Mouse (Mus musculus) adrenal gland, postnatal 10 days (tissue): ENCODE measurements around the gene Dgki. TPM values are rescaled to one million over a fixed set of nuclear protein-coding genes. Genes with fewer than 3 reads are reported as not detected.
A peak's percentile ranks its signal among the peaks of the same experiment; 100 is the strongest.

ENCODE experiments used
- DNase-seq: peaks from one replicate; pipeline ENCODE4 v3.0.0; 2021; ENCODE audit warnings: mixed read lengths
- total RNA-seq, 2 experiments: library from RNA; stranded (reverse); gene quantifications; 2 replicates each; pipeline ENCODE4 v1.2.3; 2021

Gene Dgki
- total RNA-seq, 2 experiments from 2014 or later, result 2.1 to 2.5 TPM

GRCm38 (mm10) chr6:36843031-36843488 is 456.9 kb downstream of the Dgki start:
- DNase-seq, result no peak

DNA sequence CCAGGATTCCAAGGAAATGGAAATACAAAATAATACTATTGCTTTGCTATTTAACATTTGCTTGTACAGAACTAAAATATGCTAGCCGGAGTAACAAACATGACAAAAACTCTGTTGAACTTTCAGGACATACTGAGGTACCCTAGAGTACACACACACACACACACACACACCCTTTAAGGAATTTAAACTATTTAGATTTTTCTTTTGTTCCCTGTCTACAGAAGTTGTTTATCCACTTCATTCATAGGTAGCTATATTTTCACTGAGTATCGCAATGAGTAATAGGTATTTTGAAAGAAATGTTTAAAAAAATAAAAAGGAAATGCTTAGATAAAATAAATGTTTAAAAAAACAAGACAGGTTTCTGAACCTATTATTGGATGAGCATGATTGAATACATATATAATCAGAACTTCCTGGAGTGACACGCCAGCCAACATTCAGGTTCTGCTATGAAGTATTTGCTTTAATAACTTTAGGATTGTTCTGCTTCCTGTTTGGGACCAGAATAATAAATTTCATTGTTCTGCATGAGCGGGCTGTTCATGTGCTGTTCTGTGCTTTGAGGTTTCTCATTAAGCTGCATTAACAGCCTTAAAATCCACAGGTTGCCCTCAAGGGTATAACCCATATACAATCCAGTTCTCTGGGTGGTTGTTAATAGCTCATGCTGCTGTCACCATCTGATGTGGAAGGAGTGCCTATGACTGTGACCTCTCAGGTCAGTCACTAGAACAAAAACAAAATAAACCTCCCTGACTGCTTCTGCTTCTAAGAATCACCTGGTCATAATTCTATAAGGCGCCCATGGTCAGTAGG is 457.7 kb downstream of the Dgki start:
- no peak for DNase-seq

GRCm38 (mm10) chr6:36841701-36842100 is 458.3 kb downstream of the Dgki start:
- no peak for DNase-seq

DNA sequence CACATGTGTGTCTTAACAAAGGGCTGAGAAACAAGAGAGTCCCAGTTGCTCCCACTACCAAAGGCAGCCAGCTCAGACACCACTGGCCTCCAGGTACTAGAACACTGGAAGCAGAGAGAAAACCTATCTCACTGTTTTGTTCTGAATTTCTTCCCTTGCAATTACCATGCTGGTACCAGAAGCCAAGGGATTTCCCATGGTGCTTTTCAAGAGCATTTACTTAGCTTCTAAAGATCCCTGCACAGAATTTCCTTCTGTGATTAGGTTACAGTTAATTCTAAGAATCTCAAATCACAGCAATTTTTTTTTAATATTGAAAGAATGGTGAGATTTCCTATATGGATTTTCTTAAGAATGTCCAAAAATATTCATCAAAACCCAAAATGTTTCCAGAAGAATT is 458.8 kb downstream of the Dgki start:
- no peak for DNase-seq

- DNase-seq, result no peak
Observed at GRCm38 (mm10) chr6:36838747-36839146, 461.2 kb downstream of the Dgki start.

- no peak for DNase-seq
Observed at GRCm38 (mm10) chr6:36835351-36835750, 464.6 kb downstream of the Dgki start.

DNA sequence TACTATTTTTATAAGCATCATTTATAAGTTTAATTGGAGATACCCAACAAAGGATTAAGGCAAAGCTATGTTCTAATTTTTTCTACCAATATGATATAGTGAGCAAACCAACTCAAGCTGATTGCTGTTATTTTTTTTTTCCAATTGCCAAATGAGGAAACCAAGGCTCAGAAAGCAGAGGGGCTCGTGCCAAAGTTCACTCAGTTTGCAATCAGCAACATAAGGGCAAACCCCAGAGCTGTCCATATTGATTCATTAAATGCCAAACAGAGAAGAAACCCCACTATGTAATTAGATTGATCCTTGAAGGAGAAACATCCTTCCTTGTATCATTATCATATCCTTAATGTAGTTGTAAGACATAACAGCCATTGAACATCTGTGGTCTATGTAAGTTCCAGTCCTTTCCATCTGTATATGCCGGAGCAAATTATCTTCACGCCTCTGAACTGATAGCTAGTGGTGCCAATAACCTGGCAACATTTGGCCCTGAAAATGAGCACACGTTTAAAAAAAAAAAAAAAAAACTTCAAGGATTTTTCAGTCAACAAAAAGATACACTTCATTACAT is 465.2 kb downstream of the Dgki start:
- DNase-seq, result no peak

DNA sequence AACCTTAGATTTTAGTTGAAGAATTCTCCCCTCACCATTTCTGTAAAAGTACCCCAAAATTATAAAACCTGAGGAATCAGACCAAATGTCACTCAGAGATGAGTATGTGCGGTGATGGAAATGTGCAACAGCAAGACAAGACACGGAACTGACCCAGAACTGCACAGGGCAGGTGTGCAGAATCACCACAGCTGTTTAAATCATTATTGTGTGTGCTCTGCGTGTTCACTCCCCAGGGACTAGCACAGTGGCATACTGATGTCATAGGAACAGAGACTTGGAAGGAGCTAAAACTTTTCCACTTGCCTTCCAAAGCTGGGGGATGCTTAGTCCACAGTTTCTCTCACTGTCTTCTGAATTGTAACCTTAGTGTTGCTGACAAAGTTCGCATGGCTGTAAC is 467.3 kb downstream of the Dgki start:
- DNase-seq, result no peak

DNA sequence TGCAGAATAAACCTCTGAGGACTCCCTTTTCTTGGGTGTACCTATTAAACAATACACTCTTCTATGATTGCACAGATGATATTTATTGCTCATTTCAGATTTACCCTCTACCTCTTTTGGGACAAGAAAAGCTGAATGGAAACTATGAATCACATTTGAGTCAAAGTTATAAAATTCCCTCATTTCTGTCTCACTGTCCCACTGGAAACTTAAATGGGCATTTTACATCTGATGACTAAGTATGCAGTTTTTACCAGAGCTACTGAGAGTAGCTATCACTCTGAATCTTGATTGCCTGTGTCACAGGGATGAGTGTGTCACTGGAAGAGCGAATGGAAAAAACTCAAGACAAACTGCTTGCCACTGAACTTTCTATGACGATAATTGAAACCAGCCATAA is 467.8 kb downstream of the Dgki start:
- no peak for DNase-seq

DNA sequence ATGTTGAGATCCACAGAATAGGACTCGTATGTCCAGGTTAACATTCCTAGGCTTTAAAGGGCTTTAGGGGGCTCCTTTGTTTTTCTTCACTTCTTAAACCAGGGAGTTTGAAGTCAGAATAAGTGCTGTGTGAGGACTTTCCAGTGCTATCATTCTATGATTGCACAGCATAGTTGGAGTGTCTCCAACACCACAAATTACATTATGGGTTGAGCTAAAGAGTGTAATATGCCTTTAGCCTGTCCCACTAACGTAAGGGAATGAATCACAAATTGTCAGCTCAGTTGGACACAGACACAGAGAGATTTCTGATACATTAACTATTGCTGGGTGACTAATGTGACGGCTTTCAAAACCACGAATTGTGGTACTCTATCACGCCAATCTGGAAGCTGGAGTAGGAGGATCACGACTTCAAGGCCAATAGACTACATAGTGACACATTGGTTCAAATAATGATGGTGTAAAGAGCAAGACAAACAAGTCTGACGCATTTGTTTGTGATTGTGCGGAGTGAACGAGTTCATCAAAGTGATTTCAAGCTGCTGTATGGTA is 469.5 kb downstream of the Dgki start:
- DNase-seq, result no peak

DNA sequence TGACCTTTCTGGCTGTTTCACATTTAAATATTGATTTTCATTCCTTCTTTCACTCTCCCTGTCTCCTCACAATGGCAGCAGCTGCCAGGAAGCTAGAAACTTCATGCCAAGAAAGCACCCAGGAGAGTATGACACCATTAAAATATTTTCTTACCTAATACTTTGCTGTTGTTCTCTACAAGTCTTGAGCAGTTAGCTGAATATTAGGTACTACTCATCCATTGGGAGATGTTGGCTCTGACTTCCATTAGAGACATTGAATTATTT is 480.3 kb downstream of the Dgki start:
- DNase-seq, result no peak

- peak; percentile 83 for DNase-seq
Observed at GRCm38 (mm10) chr6:36819019-36819783, 480.8 kb downstream of the Dgki start.

GRCm38 (mm10) chr6:36818281-36819018 is 481.5 kb downstream of the Dgki start:
- DNase-seq, result no peak

DNA sequence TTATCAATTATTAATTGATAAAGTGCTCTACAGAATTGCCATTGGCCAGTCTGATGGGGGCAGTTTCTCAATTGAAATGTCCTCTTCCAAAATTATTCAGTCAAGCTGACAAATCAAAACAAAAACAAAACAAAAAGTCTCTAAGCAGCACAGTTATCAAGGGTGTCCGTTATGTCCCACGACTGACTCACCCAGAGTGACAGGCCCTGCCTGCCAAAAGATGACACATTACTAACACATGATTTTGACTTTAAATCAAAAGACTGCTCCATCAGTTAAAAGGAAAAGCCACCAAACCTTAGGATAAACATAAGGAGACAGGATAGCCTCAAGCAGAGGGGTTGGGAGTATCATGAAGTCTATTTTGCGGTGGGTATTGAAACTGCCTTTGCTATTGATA is 483.3 kb downstream of the Dgki start:
- no peak for DNase-seq

DNA sequence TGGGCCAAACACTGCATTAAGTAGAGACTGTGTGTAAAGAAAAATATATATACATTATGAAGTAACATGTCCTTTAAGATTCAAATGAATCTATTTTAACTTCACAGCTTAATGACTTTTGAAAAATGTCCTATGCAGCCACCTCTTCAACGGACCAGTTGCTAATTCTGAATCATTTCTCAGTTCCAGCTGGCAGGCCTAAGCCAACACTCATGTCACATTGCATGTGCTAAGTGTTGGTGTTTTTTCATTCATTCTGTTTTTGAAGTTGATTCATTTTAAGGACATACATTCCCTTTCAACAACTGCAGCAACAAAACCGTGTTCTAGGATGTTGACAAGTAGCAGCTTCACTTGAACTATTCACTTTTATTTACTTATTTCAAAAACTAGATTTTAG is 484.0 kb downstream of the Dgki start:
- no peak for DNase-seq

DNA sequence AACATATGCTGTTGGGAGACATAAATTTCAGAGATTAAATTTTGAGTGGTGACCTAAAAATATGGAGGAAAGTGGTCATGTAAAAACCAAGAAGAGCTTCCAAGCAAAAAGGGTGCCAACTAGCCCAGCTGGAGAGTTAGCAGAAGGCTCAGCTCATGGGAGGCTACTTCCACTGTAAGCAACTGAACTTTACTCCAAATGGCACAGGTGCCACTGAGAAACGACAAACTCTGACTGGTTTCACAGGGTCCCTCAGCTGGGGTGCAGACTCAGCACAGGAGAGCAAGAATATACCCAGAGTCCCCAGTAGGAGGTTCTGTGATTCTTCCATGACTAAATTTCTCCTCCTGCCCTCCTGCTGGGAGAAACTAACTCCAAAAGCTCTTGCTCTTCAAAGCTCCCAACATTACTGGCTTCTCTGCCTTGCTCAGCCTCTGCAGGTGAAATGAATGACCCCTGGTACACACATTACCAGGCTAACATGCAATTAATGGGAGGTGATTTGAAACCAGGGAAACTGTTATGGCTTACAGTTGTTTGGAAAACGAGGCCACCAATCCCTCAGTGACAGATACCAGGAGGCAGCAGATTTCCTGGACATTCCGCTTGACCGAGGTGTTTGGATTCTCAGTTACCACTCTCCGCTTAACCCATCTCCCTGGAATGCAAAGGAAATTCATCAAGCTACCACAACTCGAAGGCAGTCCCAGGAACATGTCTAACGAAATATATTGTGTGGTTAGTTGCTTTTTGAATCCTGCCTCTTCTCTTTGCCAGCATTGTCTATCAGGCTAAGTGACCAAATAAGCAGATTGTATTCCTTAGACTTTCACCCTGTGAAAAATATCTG is 487.1 kb downstream of the Dgki start:
- DNase-seq, result no peak

DNA sequence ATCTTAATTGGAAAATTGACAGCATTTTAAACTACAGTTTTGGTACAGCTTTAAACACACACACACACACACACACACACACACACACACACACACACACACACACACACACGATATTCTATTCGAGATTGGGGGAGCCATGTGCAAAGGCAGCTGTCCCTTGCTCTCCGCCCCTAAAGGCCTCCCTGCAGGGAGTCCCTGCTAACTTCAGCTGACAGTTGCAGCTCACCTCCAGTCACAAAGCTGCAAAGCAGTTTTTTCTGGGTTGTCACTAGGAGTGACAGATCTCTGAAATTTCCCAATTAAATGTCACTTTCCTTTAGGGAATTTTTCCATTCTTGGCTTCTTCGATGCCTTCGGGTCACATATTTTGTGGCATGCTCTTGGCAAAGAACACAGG is 489.5 kb downstream of the Dgki start:
- no peak for DNase-seq

DNA sequence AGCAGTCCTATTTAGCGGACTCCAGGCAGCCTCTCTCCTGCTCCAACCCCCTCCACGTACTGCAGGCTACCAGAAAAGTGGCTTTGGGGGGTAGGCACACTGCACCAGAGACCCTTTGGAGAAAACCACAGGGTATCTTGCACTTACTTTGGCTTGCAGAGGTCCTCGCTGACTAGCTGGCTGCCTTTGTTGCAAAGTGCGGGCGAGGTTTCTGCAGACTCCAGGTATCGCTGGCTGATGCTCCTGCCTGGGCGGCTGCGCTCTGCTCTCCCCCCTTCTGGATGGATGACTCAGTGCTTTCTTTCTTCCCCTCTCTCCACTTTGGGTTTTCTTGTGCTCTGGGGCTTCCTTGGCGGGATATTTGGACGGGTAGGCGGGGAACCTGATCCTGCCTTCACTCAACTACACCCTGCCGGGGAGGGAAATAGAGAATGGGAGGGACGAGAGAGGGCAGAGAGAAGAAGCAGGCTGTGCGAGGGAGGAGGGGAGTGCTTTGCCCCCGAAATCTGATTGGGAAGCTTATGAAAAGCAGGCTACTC is 490.2 kb downstream of the Dgki start, which contains the start of gene Ptn:
Gene Ptn (minus strand): TSS at position 474 of the 539 bp plus-strand sequence.
- peak; percentile 39 for DNase-seq

GRCm38 (mm10) chr6:36809311-36809726 is 490.7 kb downstream of the Dgki start:
- DNase-seq, result no peak

- DNase-seq, result no peak
Observed at GRCm38 (mm10) chr6:36808306-36809058, 491.5 kb downstream of the Dgki start.
